Mouse (Mus musculus) kidney, postnatal 14 days (tissue): ENCODE measurements around the gene Aif1l.
A peak's percentile ranks its signal among the peaks of the same experiment; 100 is the strongest.

Source experiments
- DNase-seq: peaks from one replicate; pipeline ENCODE4 v3.0.0; 2022; ENCODE audit warnings: mixed read lengths

The Aif1l gene

DNA sequence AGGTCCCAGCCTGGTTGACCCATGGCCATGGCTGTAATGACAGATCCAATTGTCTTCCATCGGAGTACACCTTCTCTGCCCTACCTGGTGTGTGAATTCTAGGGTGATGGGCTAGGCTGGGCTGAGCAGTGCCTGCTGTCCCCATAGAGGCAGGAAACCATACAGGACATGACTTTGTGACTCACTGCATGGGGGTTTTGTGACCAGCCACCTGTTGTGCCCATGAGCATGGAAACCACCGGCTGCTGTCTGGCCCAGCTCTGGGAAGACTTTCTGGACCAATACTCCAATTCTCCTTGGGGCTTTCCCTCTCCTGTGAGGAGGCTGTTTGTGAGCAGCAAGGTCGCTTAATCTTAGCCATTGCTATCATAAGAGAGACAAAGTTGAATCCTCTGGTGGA is 2.8 kb downstream of the Aif1l start:
- no peak for DNase-seq

DNA sequence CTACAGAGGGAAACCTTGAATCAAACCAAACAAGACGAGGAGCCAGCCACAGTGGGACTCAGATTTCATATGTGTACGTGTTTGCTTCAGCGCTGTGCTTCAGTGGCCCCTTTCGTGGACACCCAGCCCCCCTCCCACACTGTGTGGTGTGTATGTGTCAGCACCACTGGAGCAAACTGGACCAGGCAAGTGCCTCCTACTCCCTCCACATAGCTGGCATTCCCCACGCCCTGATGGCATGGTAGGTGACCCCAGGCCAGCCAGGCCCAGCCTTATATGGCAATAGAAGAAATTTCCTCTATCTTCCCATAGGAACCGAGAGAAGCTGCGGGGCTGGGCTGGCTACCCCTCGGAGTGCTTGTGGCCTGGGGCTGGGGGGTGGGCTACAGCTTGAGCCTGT is 3.7 kb downstream of the Aif1l start:
- DNase-seq, result peak; percentile 69

DNA sequence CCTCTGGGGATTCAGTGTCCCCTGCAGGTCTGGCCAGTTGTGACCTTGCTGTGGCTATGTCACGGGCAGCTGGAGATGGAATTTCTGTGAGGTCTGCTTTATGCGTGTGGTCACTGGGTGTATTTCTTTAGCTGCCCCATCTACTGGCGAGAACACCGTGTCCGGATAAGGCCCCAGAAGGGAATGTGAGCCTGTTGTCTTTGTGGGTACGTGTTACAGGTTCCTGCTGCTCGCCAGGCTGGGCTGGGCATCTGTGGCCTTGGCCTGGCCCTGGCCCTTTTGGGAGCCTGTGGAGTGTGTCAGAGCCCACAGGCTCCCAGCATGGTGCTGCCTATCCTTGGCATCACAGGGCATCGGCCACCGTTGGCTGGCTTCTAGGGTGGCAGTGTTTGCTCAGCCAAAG is 4.8 kb downstream of the Aif1l start:
- peak; percentile 71 for DNase-seq

DNA sequence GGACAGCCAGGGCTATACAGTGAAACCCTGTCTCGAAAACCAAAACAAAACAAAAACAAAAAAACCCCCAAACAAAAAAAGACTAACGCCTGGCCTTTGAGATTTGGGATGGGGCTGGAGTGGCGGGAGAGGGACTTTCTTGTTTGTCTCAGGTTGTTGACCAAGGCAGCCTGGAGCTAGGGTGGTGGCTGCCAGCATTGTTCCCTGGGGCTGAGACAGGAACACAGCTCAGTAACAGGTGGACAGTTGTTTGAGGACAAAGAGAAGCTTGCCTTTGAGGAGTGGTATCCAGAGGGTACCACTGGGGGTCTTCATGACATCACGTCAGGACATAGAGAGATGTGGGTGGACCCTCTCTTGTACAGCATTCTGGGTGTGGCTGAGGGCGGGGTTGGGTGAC is 5.7 kb downstream of the Aif1l start:
- no peak for DNase-seq

DNA sequence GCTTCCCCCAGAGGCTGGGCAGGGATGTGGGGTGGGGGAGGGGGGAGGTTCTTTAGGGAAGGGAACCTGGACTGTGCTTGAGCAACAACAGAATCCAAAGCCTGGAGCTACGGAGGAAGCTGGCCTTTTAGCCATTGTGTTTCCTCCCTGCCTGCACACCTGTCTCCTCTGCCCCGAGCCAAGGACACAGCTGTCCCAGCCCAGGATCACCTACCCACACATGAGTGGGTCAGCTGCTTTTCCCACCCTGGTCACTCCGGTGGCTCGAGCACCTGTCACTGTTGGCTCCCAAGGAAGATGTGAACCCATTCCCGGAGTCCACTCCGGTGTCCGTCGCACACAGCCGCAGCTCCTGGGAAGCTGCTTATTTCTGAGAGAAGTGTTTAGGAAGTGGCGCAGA is 7.3 kb downstream of the Aif1l start:
- no peak for DNase-seq

DNA sequence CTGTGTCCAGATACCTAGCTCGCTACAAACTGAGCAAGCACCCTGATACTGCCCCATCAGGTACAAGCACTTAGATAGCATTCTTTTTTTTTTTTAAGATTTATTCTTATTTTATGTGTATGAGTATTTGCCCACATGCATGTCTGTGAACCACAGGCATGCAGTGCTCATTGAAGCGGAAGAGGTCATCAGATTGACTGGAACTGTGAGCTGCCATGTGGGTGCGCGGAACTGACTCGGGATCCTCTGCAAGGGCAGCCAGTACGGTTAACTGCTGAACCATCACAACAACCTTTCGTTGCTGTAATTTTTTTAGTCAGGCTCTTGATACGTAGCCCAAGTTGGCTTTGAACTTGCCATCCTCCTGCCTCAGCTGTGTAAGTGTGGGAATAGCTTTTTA is 11.0 kb downstream of the Aif1l start:
- no peak for DNase-seq

DNA sequence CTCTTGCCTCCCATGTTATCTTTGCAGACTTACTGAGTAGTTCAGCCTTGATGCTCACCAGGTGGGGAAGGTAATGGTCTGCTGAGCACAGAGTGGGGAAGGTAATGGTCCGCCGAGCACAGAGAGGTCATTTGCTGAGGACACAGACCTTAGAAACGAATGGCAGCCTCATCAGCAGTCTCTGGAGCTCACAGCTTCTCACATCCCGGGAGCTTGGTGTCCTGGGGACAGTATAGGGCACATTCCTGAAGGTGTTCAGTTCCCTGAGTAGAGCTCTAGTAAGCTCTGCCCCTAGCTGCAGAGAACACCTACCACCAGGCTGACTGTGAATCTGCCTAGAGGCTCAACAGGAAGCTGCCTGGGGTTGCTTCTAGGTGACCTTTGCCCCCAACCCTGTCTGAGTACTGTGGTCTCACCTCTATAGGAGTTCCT is 11.9 kb downstream of the Aif1l start:
- DNase-seq, result peak; percentile 69

DNA sequence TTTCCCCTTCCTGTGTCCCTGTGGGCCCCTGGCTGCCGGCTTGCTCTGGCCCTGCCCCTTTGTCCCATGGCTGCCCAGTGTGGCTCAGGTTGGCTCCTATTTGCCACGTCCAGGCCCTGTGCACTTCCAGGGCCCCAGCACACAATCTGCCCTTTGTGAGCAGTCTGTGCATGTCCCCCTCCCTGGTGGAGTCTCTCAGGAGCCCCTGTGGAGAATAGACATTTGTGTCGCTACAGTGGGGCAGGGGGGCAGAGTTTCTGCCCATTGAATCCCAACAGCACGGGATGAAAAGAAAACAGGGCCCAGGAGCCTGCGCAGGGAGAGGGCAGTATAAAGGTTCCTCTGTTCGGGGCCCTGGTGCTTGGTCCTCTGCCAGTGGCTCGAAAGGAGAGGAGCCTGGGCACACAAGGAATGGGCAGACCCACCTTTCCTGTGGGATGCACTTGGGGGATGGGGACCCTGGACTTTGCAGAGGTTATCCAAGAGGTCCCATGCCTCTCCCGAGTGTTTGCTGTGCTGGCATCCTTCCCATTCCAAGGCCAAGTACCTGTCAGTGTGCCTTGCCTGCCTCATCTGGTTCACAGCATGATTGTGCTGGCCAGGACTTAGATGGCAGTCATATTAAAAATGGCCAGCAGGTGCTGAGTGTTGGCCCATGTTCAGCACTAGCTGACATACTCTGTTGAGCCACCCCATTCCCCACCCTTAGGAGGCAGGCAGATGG is 12.7 kb downstream of the Aif1l start:
- peak; percentile 71 for DNase-seq

DNA sequence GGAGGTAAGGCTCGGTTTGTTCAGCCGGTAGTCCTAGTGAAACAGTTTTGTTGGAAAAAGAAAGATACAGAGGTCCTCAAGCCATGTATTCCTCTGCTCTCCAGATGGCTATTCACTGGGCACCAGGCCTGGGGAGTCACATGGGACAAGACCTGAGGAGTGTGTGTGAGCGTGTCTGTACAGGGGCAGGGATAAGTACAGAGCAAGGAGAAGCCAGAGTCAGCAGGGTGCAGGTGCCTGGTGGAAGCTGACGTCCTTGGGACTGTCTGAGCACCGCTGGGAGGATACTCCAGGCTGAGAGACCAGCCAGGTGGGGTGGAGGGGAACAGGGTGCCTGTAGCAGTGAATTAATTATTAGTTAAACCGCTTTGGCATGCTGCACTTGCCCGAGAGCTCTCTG is 13.6 kb downstream of the Aif1l start:
- peak; percentile 84 for DNase-seq

DNA sequence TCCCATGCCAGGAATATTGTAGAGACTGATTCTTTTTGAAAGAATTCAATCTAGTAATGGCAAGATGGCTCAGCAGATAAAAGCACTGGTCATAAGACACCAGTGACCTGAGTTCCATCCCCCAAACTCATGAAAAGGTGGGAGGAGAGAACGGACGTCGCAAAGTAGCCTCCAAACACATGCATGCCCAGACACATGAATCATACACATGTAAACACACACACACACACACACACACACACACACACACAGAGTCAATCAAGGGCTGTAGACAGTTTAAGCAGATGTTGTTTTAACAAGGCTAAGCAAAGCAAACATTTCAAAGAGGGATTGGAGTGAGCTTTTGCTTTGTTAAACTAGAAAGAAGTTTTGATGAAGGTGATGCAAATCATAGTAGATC is 14.3 kb downstream of the Aif1l start:
- no peak for DNase-seq

DNA sequence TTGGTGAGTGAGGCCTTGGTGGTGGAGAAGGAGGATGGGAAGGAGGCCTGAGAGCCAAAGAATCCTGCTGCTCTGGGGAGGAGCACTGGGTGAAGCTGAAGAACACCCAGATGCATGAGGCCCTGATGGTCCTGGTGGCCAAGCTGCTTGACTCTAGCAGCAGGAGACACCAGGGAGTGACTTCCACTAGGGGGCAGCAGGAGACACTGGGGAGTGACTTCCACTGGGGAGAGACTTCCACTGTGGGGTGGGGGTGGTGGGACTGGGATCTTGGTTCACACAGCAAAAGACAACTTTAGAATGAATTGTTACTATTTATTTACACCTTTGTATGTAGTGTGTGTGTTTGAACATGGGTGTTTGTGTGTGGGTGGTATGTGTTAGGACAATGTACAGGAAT is 15.2 kb downstream of the Aif1l start:
- DNase-seq, result peak; percentile 71

DNA sequence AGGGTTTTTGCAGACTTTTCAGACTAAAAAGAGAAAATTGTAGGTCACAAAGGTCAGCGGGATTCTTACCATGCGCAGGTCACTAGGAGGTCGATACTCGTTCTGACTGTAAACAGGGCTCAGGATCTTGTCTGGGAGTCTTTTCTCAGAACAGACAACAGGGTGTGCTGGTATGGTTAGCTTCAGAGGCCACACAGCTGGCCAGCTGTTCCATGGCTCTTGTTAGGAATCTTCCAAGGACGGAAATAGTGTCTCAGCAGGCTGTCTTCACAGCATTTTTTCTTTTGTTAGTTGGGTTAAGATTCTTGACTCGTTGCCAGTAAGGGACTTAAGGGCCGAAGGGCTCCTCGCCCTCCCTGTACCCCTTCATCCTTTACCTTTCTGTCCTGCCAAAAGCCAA is 16.9 kb downstream of the Aif1l start:
- DNase-seq, result no peak

DNA sequence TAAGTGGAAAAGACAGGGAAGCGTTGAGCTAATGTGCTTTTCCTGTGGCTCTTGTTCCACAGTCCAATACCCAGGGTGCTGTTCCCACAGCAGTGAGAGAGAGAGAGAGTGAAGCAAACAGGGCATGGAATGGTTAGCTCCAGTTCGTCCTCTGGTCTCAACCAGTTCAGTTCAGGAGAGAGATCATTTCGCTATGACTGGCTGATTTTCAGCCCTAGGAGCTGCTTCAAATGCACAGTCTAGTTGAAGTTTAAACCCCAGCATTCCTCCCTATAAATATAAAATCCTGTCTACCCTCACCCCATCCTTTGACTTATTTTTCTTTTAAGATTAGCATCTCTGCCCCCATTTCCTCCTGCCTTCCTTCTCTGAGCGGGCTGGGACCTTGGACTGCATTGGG is 22.6 kb downstream of the Aif1l start:
- DNase-seq, result peak; percentile 82

DNA sequence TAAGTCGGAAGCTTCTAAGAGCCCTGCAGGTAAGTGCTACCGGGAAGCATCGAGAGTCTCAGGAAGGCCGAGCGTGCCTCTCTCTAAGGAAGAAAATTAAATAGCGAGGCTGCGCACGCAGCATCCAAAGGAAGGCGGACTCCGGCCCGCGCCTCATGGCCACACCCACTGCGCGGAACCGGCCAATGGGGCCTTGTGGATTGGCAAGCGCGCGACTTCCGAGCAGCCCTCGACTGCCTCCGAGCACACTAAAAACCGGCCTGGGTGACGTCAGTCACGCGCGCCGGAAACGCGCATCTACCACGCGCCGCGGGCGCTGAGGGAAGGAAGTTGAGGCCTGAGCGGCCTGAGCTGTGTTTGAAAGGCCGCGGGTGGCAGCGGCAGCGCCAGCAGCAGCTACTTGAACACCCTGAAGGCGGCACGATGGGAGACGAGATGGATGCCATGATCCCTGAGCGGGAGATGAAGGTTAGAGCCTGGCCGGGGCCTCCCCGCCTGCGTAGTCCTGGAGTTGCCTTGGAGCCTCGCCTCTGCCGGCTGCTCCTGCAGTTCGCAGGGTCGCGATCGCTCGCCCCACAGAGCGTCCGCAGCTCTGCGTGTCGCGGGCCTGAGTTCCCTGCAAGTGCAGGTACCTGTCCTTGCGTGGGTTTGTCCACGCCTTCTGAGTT is 24.3 kb downstream of the Aif1l start, which contains the start of gene Nup214:
TSS of gene Nup214 (plus strand) at position 296 of the 668 bp plus-strand sequence.
- peak; percentile 100 for DNase-seq

DNA sequence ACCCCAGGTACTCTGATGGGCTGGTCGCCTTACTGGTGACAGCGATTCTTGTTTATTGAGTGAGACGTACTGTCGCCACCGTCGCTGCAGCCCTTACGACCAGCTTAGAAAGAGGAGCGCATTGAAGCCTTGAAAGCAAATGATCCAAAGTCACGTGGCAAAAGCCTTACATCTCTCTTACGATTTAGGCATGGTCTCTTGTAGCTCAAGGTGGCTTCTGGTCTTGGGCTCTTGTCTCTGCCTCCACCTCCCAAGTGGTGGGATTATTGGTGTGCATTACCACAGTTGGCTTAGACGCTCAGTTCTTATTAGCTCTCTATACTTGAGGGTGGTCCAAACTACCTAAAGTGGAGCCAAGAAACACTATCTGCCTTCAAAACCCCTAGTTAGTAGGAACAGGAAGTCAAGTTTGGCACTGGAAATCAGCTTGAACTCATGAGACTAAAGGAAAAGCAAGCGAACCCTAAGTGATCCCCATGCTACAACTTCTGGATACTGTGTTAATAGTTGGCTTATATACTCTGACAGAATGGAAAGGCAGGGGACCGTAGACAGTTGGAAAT is 25.0 kb downstream of the Aif1l start:
- no peak for DNase-seq

DNA sequence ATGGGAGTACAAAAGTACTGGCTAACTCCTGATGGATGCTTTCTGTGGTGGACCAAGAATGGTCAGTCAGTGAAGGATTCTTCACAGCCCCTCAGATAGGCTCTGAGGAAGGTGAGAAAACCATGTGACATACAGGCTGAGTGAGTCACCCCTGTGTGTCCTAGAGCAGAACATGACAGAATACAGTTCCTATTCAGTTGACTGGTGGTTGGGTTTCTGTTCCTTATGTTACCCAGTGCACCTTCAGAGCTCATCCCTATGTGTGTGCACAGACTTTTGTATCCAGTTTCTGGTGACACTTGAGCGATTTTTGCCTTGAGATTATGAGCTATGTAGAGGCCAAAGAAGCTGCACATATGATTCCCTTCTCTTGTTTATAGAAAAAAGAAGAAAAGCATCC is 37.8 kb downstream of the Aif1l start:
- DNase-seq, result no peak

DNA sequence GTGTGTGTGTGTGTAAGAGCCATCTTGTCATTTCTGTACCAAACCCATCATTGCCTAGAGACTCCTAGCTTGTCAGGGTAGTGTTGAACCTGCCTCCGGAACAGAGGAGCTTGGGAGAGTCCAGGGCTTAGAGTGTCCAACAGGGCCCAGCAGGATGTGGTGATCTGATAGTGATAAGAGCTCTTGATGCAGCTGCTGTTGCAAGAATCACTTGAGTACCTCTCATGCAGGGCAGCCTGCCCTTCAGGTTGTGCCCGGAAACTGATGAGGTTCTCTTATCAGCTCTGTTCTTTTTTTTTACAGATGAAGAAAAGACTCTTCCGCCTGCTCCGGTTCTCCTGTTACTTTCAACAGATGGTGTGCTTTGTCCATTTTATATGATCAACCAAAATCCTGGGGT is 41.0 kb downstream of the Aif1l start:
- DNase-seq, result no peak

DNA sequence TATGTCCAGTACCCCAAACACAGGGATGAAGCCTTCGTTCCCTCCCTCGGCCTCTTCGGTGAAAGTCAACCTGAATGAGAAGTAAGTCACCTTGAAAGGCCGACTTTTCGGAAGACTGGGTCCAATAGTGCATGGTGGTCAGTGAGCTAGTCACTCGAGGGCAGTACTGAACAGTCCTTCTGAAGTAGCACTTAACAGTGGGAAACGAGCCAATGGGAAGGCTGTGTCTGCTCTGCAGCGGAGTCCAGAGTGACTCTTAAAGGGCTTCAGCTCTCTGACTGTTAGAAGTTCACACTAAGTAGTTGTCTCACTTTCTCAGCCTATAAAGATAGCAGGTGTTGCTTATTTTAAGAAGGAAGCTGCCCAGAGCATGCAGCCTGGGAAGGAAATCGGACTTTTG is 45.0 kb downstream of the Aif1l start:
- no peak for DNase-seq

DNA sequence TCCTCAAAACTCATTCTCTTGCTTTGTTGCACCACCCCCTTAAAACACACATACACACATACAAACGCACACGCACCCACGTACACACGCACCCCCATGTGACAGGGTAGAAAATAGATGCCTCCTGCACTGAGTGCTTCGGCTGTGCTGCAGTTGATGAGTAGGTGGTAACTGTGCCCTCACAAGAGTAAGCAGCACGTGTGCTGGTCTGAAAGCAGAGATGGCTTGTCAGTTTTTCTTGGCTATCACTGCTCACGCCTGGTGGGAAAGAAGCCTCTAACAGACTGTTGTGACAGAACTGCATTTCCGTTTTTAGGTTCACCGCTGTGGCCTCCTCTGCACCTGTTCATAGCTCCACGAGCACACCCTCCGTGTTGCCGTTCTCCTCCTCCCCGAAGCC is 46.1 kb downstream of the Aif1l start:
- no peak for DNase-seq

DNA sequence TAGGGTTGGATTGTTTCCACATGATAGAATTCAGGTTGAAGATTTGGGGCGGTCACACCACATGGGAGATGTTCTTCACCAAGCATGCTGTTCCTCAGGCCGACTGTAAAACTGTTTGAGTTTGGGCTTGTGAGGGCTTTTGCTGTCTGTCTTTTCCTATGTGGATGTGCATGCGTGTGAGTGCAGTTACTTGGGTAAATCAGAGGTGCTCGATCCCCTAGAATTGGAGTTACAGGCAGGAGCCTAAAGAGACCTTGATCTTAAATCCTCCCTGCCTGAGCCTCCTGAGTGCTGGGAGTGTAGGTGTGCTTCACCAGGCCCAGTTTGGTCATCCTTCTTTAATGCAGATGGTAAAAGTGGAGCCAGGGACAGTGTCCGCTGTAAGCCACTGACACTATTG is 47.6 kb downstream of the Aif1l start:
- no peak for DNase-seq

DNA sequence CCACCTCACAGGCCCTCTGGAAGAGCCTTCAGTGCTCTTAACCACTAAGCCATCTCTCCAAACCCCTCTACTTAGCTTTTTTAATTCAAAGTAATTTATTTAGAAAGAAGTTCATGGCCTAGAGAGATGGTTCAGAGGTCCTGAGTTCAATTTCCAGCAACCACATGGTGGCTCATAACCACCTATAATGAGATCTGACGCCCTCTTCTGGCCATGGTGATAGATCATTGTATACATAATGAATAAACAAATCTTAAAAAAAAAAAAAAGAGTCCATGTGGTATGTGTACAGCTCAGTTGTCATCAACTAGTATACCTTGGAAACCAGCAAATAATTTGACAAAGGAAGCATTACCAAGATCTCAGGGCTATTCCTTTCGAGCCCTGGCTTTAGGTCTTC is 48.5 kb downstream of the Aif1l start:
- DNase-seq, result no peak

DNA sequence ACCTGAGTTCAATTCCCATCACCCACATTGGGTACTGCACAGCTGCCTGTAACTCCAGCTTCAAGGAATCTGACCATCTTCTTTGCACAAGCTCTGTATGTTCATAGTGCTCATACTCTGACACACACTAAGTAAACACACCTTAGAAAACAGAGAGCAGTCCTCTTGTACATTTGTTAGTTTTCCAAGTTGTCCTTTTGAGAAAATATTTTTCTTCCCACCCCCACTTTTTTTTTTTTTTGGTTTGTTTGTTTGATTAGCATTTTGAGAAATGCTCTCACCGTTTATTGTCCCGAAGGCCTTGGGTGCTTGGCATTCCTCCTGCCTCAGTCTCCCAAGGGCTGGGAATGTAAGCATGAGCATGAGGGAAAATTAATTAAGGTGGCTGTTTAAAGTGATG is 58.4 kb downstream of the Aif1l start:
- DNase-seq, result no peak

DNA sequence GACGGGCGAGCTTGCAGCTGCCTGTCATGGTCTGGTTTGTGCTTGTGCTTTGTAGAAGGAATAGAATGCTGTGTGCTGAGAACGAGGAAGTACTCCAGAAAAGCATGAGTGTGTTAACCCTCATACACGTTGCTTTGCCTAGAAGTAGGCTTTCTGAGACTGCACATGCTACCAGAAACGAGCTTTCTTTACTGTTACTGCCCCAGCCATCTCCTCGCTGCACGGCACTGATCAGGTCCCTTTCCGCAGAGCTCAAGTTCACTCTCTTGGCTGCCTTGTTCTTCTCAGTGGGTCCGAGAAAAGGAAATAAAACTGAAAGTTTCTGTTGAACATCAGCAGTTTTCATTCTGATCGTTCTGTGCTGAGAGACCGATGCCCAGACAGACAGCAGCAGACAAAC is 58.8 kb downstream of the Aif1l start:
- DNase-seq, result no peak

DNA sequence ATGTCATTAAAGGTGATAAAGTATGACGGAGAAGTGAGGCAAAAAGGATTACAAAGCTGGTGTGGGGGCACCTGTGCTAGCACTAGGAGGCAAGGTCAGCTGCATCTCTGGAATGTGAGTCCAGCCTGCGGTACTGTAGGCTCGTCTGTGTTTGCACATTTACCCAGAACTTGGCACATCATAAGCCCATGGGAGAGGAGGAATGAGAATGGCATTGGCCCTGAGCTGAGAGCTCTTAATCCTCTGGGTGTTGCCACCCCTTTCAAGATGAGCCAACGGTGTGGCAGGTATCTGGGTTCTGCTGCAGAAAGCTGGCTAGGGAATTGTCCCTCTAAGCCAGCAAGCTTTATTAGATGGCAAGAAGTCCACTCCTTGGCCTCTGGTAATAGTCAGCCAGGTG is 69.8 kb downstream of the Aif1l start:
- peak; percentile 17 for DNase-seq

DNA sequence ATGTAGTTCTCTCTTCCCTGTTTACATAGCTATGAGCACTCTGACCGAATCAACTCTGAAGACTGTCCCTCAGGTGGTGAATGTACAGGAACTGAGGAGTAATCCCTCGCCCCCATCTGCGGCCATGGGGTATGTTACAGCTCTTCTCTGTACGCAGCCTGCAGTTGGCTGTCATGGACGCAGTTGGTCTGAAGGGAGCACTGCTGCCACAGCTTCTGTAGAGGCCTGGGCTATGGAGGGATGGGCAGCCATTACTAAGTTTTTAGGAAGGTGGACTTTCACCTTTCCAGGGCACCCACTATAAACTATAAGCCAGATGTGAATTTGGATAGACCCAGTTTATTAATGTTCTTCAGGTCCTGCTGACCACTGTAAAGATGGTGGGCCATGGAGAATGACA is 70.3 kb downstream of the Aif1l start:
- DNase-seq, result no peak
